Mouse (Mus musculus) heart, adult 11 months (tissue): ENCODE measurements around the gene Fgfr2.
A peak's percentile ranks its signal among the peaks of the same experiment; 100 is the strongest.
"Not testable (repeated sequence)": the region's sequence is repeated elsewhere in the genome, so short reads cannot be mapped to it uniquely, and the experiment has no call there.

Source experiments
- DNase-seq: peaks from one replicate; pipeline ENCODE4 v3.0.0; 2022

Gene Fgfr2

GRCm38 (mm10) chr7:132477753-132478152 lies 645.4 kb downstream of the Fgfr2 start:
- no peak for DNase-seq

GRCm38 (mm10) chr7:132476491-132476890 lies 646.7 kb downstream of the Fgfr2 start:
- no peak for DNase-seq

- DNase-seq = peak; percentile 95
These were observed 648.1 kb downstream of the Fgfr2 start for GRCm38 (mm10) chr7:132475069-132475468.

- DNase-seq = no peak
These were observed 651.8 kb downstream of the Fgfr2 start for GRCm38 (mm10) chr7:132471327-132471726.

- DNase-seq = no peak
These were observed 654.8 kb downstream of the Fgfr2 start for GRCm38 (mm10) chr7:132468391-132468790.

GRCm38 (mm10) chr7:132465897-132466296 lies 657.3 kb downstream of the Fgfr2 start:
- DNase-seq = no peak

- DNase-seq = no peak
These were observed 658.3 kb downstream of the Fgfr2 start for GRCm38 (mm10) chr7:132464894-132465293.

- DNase-seq = no peak
These were observed 664.7 kb downstream of the Fgfr2 start for GRCm38 (mm10) chr7:132458493-132458892.

- no peak for DNase-seq
These were observed 668.0 kb downstream of the Fgfr2 start for GRCm38 (mm10) chr7:132455071-132455720.

GRCm38 (mm10) chr7:132449891-132450735 lies 673.0 kb downstream of the Fgfr2 start:
- no peak for DNase-seq

- DNase-seq = no peak
These were observed 674.5 kb downstream of the Fgfr2 start for GRCm38 (mm10) chr7:132448511-132449154.

GRCm38 (mm10) chr7:132447558-132447957 lies 675.6 kb downstream of the Fgfr2 start:
- peak; percentile 84 for DNase-seq

- no peak for DNase-seq
These were observed 676.3 kb downstream of the Fgfr2 start for GRCm38 (mm10) chr7:132446841-132447240.

GRCm38 (mm10) chr7:132444221-132444620 lies 678.9 kb downstream of the Fgfr2 start:
- DNase-seq = no peak

- no peak for DNase-seq
These were observed 679.4 kb downstream of the Fgfr2 start for GRCm38 (mm10) chr7:132443769-132444168.

- DNase-seq = no peak
These were observed 680.0 kb downstream of the Fgfr2 start for GRCm38 (mm10) chr7:132443134-132443533.

- DNase-seq = not testable (repeated sequence)
These were observed 680.9 kb downstream of the Fgfr2 start for GRCm38 (mm10) chr7:132442133-132442763.

GRCm38 (mm10) chr7:132439916-132440315 lies 683.2 kb downstream of the Fgfr2 start:
- DNase-seq = no peak

GRCm38 (mm10) chr7:132438060-132438459 lies 685.1 kb downstream of the Fgfr2 start:
- DNase-seq = no peak

- DNase-seq = no peak
These were observed 685.7 kb downstream of the Fgfr2 start for GRCm38 (mm10) chr7:132437431-132437830.

GRCm38 (mm10) chr7:132435486-132436055 lies 687.6 kb downstream of the Fgfr2 start:
- peak; percentile 90 for DNase-seq

GRCm38 (mm10) chr7:132429324-132429723 lies 693.8 kb downstream of the Fgfr2 start:
- no peak for DNase-seq

- DNase-seq = no peak
These were observed 694.8 kb downstream of the Fgfr2 start for GRCm38 (mm10) chr7:132428308-132428707.
